In the genomic region with DNA sequence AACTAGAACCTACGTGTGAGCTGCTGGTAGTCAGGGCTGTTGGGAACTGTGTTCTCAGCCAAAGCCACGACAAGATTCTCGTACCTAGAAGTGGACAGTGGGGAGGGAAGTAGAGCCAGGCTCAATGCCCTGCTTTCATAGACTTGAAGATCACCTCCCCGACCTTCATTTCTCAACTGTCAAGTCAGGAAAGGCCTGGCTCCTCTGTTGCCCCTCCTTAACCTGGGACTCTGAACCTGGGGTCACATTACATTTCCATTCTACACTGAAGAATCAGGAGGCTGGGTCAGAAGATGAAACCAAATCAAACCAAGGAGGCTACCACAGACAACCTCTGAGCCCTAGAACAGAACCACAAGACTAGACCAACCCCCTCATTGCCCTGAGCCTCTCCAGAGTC, we compare ENCODE assay signal across 11 mouse cellular contexts. TPM values are rescaled to one million over a fixed set of nuclear protein-coding genes. Genes with fewer than 3 reads are reported as not detected.
DNase-seq lines count a peak whose midpoint lies in the region; ATAC-seq and TF ChIP-seq lines count a peak whose summit lies in the region.
"Had no signal": no experiment of that assay in that cellular context is flagged by ENCODE, and none has a peak within 500 bp of the region (broad histone marks: within the 10 kb centered on the region; RNA-seq: fewer than 3 reads in every experiment).

No protein-coding gene starts in this region.

- peaks cover 54% of the 10 kb centered on the region for H3K4me1 ChIP-seq in forebrain, embryonic 10.5 days
- no peaks in the 10 kb centered on the region for H3K4me1 ChIP-seq in forebrain, postnatal 0 days (ENCODE audit: insufficient read depth)
- H3K4me1 ChIP-seq in midbrain, embryonic 11.5 days (ENCODE audit: control insufficient read depth, insufficient read depth, low read length), result peaks cover 30% of the 10 kb centered on the region
- H3K4me1 ChIP-seq in midbrain, embryonic 16.5 days (ENCODE audit: control insufficient read depth, insufficient read depth, low read length), result peaks cover 15% of the 10 kb centered on the region
- H3K4me1 ChIP-seq in kidney, embryonic 16.5 days (ENCODE audit: insufficient read depth, low read length), result peaks cover 35% of the 10 kb centered on the region
- peaks cover 32% of the 10 kb centered on the region for H3K4me1 ChIP-seq in stomach, embryonic 14.5 days (ENCODE audit: control insufficient read depth, insufficient read depth, low read length)

- H3K27me3 ChIP-seq in forebrain, embryonic 10.5 days (ENCODE audit: poor library complexity, severe bottlenecking), result peaks cover 57% of the 10 kb centered on the region
- H3K27me3 ChIP-seq in forebrain, postnatal 0 days (ENCODE audit: insufficient read depth, low read length), result no peaks in the 10 kb centered on the region
- H3K27me3 ChIP-seq in midbrain, embryonic 11.5 days (ENCODE audit: control insufficient read depth, insufficient read depth, low read length), result no peaks in the 10 kb centered on the region
- 0 out of 2 replicates have a peak, but pooled peaks cover 3% of the 10 kb centered on the region for H3K27me3 ChIP-seq in midbrain, embryonic 16.5 days (ENCODE audit: control insufficient read depth, insufficient read depth, low read depth, low read length)
- H3K27me3 ChIP-seq in kidney, embryonic 16.5 days (ENCODE audit: insufficient read depth, low read length), result no peaks in the 10 kb centered on the region
- no peaks in the 10 kb centered on the region for H3K27me3 ChIP-seq in stomach, embryonic 14.5 days (ENCODE audit: control insufficient read depth, insufficient read depth, low read length)

- H3K36me3 ChIP-seq in forebrain, embryonic 10.5 days (replicated peaks), result peaks cover 30% of the 10 kb centered on the region
- peaks cover 7% of the 10 kb centered on the region; the same call in 1 of the 2 replicates for H3K36me3 ChIP-seq in forebrain, postnatal 0 days (ENCODE audit: insufficient read depth)
- no peaks in the 10 kb centered on the region for H3K36me3 ChIP-seq in midbrain, embryonic 11.5 days (ENCODE audit: control insufficient read depth, insufficient read depth, low read length)
- no peaks in the 10 kb centered on the region; the same call in 1 of the 2 replicates for H3K36me3 ChIP-seq in midbrain, embryonic 16.5 days (ENCODE audit: control insufficient read depth, insufficient read depth, low read length)
- peaks cover 10% of the 10 kb centered on the region for H3K36me3 ChIP-seq in kidney, embryonic 16.5 days (ENCODE audit: insufficient read depth, low read length)
- peaks cover 19% of the 10 kb centered on the region for H3K36me3 ChIP-seq in stomach, embryonic 14.5 days (ENCODE audit: control insufficient read depth, insufficient read depth, low read length)

- peak overlapping the region; percentile 61 for H3K4me3 ChIP-seq in forebrain, embryonic 10.5 days
- no peak overlapping the region for H3K4me3 ChIP-seq in forebrain, postnatal 0 days (ENCODE audit: low read depth, low read length)
- H3K4me3 ChIP-seq in midbrain, embryonic 11.5 days (ENCODE audit: low read depth, low read length), result peak overlapping the region; percentile 57; the same call in 1 of the 2 replicates
- no peak overlapping the region for H3K4me3 ChIP-seq in midbrain, embryonic 16.5 days (ENCODE audit: low read depth, low read length)
- H3K4me3 ChIP-seq in kidney, embryonic 16.5 days (ENCODE audit: low read length), result peak overlapping the region; percentile 75
- H3K4me3 ChIP-seq in stomach, embryonic 14.5 days (ENCODE audit: low read depth, low read length), result peak overlapping the region; percentile 49
- no peak overlapping the region for H3K4me3 ChIP-seq in left cerebral cortex, adult 2 months

- DNase-seq in forebrain, embryonic 10.5 days (ENCODE audit: extremely low spot score, low spot score), result no peak
- no peak for DNase-seq in forebrain, postnatal 0 days
- DNase-seq in midbrain, embryonic 11.5 days (ENCODE audit: low spot score, missing footprints), result no peak
- no peak for DNase-seq in right cerebral cortex, postnatal 36 days (ENCODE audit: low spot score in 2 of 2)
- DNase-seq in left cerebral cortex, adult 2 months (ENCODE audit: extremely low spot score in 1 of 2, low spot score in 2 of 2), result no peak
- DNase-seq: cerebellum, adult 8-10 months had no signal

- peak overlapping the region; percentile 88; the same call in 1 of the 2 replicates for H3K27ac ChIP-seq in forebrain, embryonic 10.5 days
- H3K27ac ChIP-seq in forebrain, postnatal 0 days (ENCODE audit: low read depth, low read length), result no peak overlapping the region
- H3K27ac ChIP-seq in midbrain, embryonic 11.5 days (ENCODE audit: low read depth, low read length), result no peak overlapping the region
- no peak overlapping the region for H3K27ac ChIP-seq in midbrain, embryonic 16.5 days (ENCODE audit: low read length)
- H3K27ac ChIP-seq in kidney, embryonic 16.5 days (ENCODE audit: low read length), result no peak overlapping the region
- no peak overlapping the region for H3K27ac ChIP-seq in stomach, embryonic 14.5 days (ENCODE audit: low read length)
- H3K27ac ChIP-seq in left cerebral cortex, adult 2 months, result no peak overlapping the region

- no peak for TF ChIP-seq CTCF in forebrain, postnatal 0 days (IDR thresholded peaks at IDR 0.05; ENCODE audit: low read depth)
- no peak for TF ChIP-seq CTCF in left cerebral cortex, adult 2 months (IDR thresholded peaks at IDR 0.05)

- no peak overlapping the region for H3K4me2 ChIP-seq in forebrain, postnatal 0 days (ENCODE audit: low read depth)
- peak overlapping the region; percentile 75 for H3K4me2 ChIP-seq in midbrain, embryonic 11.5 days
- H3K4me2 ChIP-seq in midbrain, embryonic 16.5 days (ENCODE audit: low read length), result no peak overlapping the region
- H3K4me2 ChIP-seq in kidney, embryonic 16.5 days (replicated peaks; ENCODE audit: low read depth, low read length), result peak overlapping the region; percentile 83
- H3K4me2 ChIP-seq in stomach, embryonic 14.5 days (replicated peaks; ENCODE audit: low read depth, low read length), result peak overlapping the region; percentile 67

- 88% methylated on average over 4 of the region's 4 CpGs for WGBS in forebrain, embryonic 10.5 days
- 80% methylated on average over 4 of the region's 4 CpGs for WGBS in forebrain, postnatal 0 days
- 81% methylated on average over 4 of the region's 4 CpGs for WGBS in midbrain, embryonic 11.5 days
- WGBS in midbrain, embryonic 16.5 days, result 79% methylated on average over 4 of the region's 4 CpGs
- 67% methylated on average over 4 of the region's 4 CpGs for WGBS in kidney, embryonic 16.5 days
- 52% methylated on average over 4 of the region's 4 CpGs for WGBS in stomach, embryonic 14.5 days

- no peaks in the 10 kb centered on the region for H3K9me3 ChIP-seq in forebrain, embryonic 10.5 days
- no peaks in the 10 kb centered on the region for H3K9me3 ChIP-seq in forebrain, postnatal 0 days (ENCODE audit: low read length)
- no peaks in the 10 kb centered on the region for H3K9me3 ChIP-seq in midbrain, embryonic 11.5 days (ENCODE audit: control insufficient read depth, low read length)
- H3K9me3 ChIP-seq in midbrain, embryonic 16.5 days (replicated peaks; ENCODE audit: control insufficient read depth, low read length, poor library complexity, severe bottlenecking), result no peaks in the 10 kb centered on the region
- H3K9me3 ChIP-seq in kidney, embryonic 16.5 days (ENCODE audit: low read length), result no peaks in the 10 kb centered on the region
- H3K9me3 ChIP-seq in stomach, embryonic 14.5 days (ENCODE audit: control insufficient read depth, low read depth, low read length), result no peaks in the 10 kb centered on the region

- no peak for ATAC-seq in forebrain, postnatal 0 days
- ATAC-seq in midbrain, embryonic 11.5 days (ENCODE audit: low FRiP score), result no peak
- ATAC-seq in midbrain, embryonic 16.5 days, result no peak
- ATAC-seq in kidney, embryonic 16.5 days (ENCODE audit: low FRiP score, low TSS enrichment), result no peak
- ATAC-seq in stomach, embryonic 14.5 days (ENCODE audit: insufficient number of reproducible peaks, insufficient read depth, low FRiP score, low read depth), result no peak

- no peak overlapping the region for H3K9ac ChIP-seq in forebrain, postnatal 0 days
- peak overlapping the region; percentile 7; the same call in 1 of the 2 replicates for H3K9ac ChIP-seq in midbrain, embryonic 11.5 days (ENCODE audit: low read length)
- no peak overlapping the region for H3K9ac ChIP-seq in midbrain, embryonic 16.5 days (ENCODE audit: low read depth, low read length)
- peak overlapping the region; percentile 79 for H3K9ac ChIP-seq in kidney, embryonic 16.5 days (replicated peaks; ENCODE audit: low read length)
- H3K9ac ChIP-seq in stomach, embryonic 14.5 days (replicated peaks; ENCODE audit: low read depth, low read length), result 0 out of 2 replicates have a peak overlapping the region, but pooled peaks have one; percentile 15

- intact Hi-C loops in left cerebral cortex, adult 2 months (cut with DNase I), result loop anchor here (10.0 kb wide), 1 partner anchor 453 kb away; a partner anchor contains a TSS

RNA-seq across cellular contexts. Expression of a gene that starts 1.5 kb away (rescaled TPM):
- polyA plus RNA-seq in forebrain, embryonic 10.5 days (2016; fragmentation: Nextera tagmentation; extraction: Ambion mirVana), result 54.6 and 56.7 TPM in 2 replicates
- total RNA-seq in forebrain, postnatal 0 days (2014; rRNA removed), result 2.9 and 4.5 TPM in 2 replicates
- 3.6 and 3.9 TPM in 2 replicates for polyA plus RNA-seq in forebrain, postnatal 0 days (2015; fragmentation: Nextera tagmentation; extraction: Ambion mirVana)
- polyA plus RNA-seq in midbrain, embryonic 11.5 days (2014; fragmentation: Nextera tagmentation; extraction: Ambion mirVana), result 32.4 and 40.2 TPM in 2 replicates
- polyA plus RNA-seq in midbrain, embryonic 16.5 days (2015; fragmentation: Nextera tagmentation; extraction: Ambion mirVana), result 4.4 and 7.3 TPM in 2 replicates
- 45.3 and 47.7 TPM in 2 replicates for polyA plus RNA-seq in kidney, embryonic 16.5 days (2015; fragmentation: Nextera tagmentation; extraction: Ambion mirVana)
- 43.5 and 46.8 TPM in 2 replicates for polyA plus RNA-seq in stomach, embryonic 14.5 days (2014; fragmentation: Nextera tagmentation; extraction: Ambion mirVana)
- 1 to 10 TPM in 1 of 2 experiments, under 1 TPM in 1; 0.41 to 1.7 TPM for total RNA-seq in left cerebral cortex, adult 2 months (2021)
- total RNA-seq: gastrocnemius, adult 8-10 months had no signal

RNA-seq across cellular contexts. Expression of a gene that starts 5.2 kb away (rescaled TPM):
- 42.2 and 43.9 TPM in 2 replicates for polyA plus RNA-seq in forebrain, embryonic 10.5 days (2016; fragmentation: Nextera tagmentation; extraction: Ambion mirVana)
- 57.3 and 86.2 TPM in 2 replicates for total RNA-seq in forebrain, postnatal 0 days (2014; rRNA removed)
- 92.2 and 103 TPM in 2 replicates for polyA plus RNA-seq in forebrain, postnatal 0 days (2015; fragmentation: Nextera tagmentation; extraction: Ambion mirVana)
- polyA plus RNA-seq in midbrain, embryonic 11.5 days (2014; fragmentation: Nextera tagmentation; extraction: Ambion mirVana), result 45.8 and 48.8 TPM in 2 replicates
- polyA plus RNA-seq in midbrain, embryonic 16.5 days (2015; fragmentation: Nextera tagmentation; extraction: Ambion mirVana), result 81.1 and 90.3 TPM in 2 replicates
- polyA plus RNA-seq in kidney, embryonic 16.5 days (2015; fragmentation: Nextera tagmentation; extraction: Ambion mirVana), result 73.5 and 89.4 TPM in 2 replicates
- polyA plus RNA-seq in stomach, embryonic 14.5 days (2014; fragmentation: Nextera tagmentation; extraction: Ambion mirVana), result 130 and 132 TPM in 2 replicates
- 10 to 100 TPM; 28.1 to 31.8 TPM for total RNA-seq in left cerebral cortex, adult 2 months (2021)

RNA-seq across cellular contexts. Expression of a gene that starts 8.8 kb away (rescaled TPM):
- polyA plus RNA-seq in forebrain, embryonic 10.5 days (2016; fragmentation: Nextera tagmentation; extraction: Ambion mirVana), result 0.60 and 1.1 TPM in 2 replicates
- 0.14 and 0.31 TPM in 2 replicates for total RNA-seq in forebrain, postnatal 0 days (2014; rRNA removed)
- 0.65 and 0.70 TPM in 2 replicates for polyA plus RNA-seq in forebrain, postnatal 0 days (2015; fragmentation: Nextera tagmentation; extraction: Ambion mirVana)
- 0.07 TPM in 1 of 2 replicates, not detected in the other for polyA plus RNA-seq in midbrain, embryonic 11.5 days (2014; fragmentation: Nextera tagmentation; extraction: Ambion mirVana)
- polyA plus RNA-seq in midbrain, embryonic 16.5 days (2015; fragmentation: Nextera tagmentation; extraction: Ambion mirVana), result 0.21 TPM in 1 of 2 replicates, not detected in the other
- polyA plus RNA-seq in kidney, embryonic 16.5 days (2015; fragmentation: Nextera tagmentation; extraction: Ambion mirVana), result 1.5 and 2.7 TPM in 2 replicates
- polyA plus RNA-seq in stomach, embryonic 14.5 days (2014; fragmentation: Nextera tagmentation; extraction: Ambion mirVana), result 2.8 and 5.8 TPM in 2 replicates
- total RNA-seq in left cerebral cortex, adult 2 months (2021), result not detected
- total RNA-seq: layer of hippocampus, postnatal 14 days had no signal

RNA-seq across cellular contexts. Expression of a gene that starts 14.4 kb away (rescaled TPM):
- polyA plus RNA-seq in forebrain, embryonic 10.5 days (2016; fragmentation: Nextera tagmentation; extraction: Ambion mirVana), result not detected in 2 replicates
- not detected in 2 replicates for total RNA-seq in forebrain, postnatal 0 days (2014; rRNA removed)
- polyA plus RNA-seq in forebrain, postnatal 0 days (2015; fragmentation: Nextera tagmentation; extraction: Ambion mirVana), result not detected in 2 replicates
- not detected in 2 replicates for polyA plus RNA-seq in midbrain, embryonic 11.5 days (2014; fragmentation: Nextera tagmentation; extraction: Ambion mirVana)
- polyA plus RNA-seq in midbrain, embryonic 16.5 days (2015; fragmentation: Nextera tagmentation; extraction: Ambion mirVana), result not detected in 2 replicates
- polyA plus RNA-seq in kidney, embryonic 16.5 days (2015; fragmentation: Nextera tagmentation; extraction: Ambion mirVana), result not detected in 2 replicates
- not detected in 2 replicates for polyA plus RNA-seq in stomach, embryonic 14.5 days (2014; fragmentation: Nextera tagmentation; extraction: Ambion mirVana)
- not detected for total RNA-seq in left cerebral cortex, adult 2 months (2021)
- total RNA-seq: gastrocnemius, adult 8-10 months; layer of hippocampus, postnatal 14 days had no signal

RNA-seq across cellular contexts. Expression of a gene that starts 25.6 kb away (rescaled TPM):
- 40.0 and 42.6 TPM in 2 replicates for polyA plus RNA-seq in forebrain, embryonic 10.5 days (2016; fragmentation: Nextera tagmentation; extraction: Ambion mirVana)
- 4.1 and 11.7 TPM in 2 replicates for total RNA-seq in forebrain, postnatal 0 days (2014; rRNA removed)
- polyA plus RNA-seq in forebrain, postnatal 0 days (2015; fragmentation: Nextera tagmentation; extraction: Ambion mirVana), result 5.1 and 8.1 TPM in 2 replicates
- polyA plus RNA-seq in midbrain, embryonic 11.5 days (2014; fragmentation: Nextera tagmentation; extraction: Ambion mirVana), result 44.0 and 51.8 TPM in 2 replicates
- polyA plus RNA-seq in midbrain, embryonic 16.5 days (2015; fragmentation: Nextera tagmentation; extraction: Ambion mirVana), result 7.3 and 8.3 TPM in 2 replicates
- polyA plus RNA-seq in kidney, embryonic 16.5 days (2015; fragmentation: Nextera tagmentation; extraction: Ambion mirVana), result 233 and 312 TPM in 2 replicates
- polyA plus RNA-seq in stomach, embryonic 14.5 days (2014; fragmentation: Nextera tagmentation; extraction: Ambion mirVana), result 790 and 843 TPM in 2 replicates
- total RNA-seq in left cerebral cortex, adult 2 months (2021), result 1 to 10 TPM; 7.0 to 8.8 TPM

Comparison
In these comparisons a context has a peak if more than half of its experiments do, and no peak if none do; other contexts are left out.
1. H3K4me3 ChIP-seq: peak in forebrain, embryonic 10.5 days (single experiment), midbrain, embryonic 11.5 days (single experiment), kidney, embryonic 16.5 days (single experiment) and stomach, embryonic 14.5 days (single experiment); none in forebrain, postnatal 0 days (single experiment), midbrain, embryonic 16.5 days (single experiment) and left cerebral cortex, adult 2 months (single experiment).
2. H3K4me2 ChIP-seq: peak in midbrain, embryonic 11.5 days (single experiment), kidney, embryonic 16.5 days (single experiment) and stomach, embryonic 14.5 days (single experiment); none in forebrain, postnatal 0 days (single experiment) and midbrain, embryonic 16.5 days (single experiment).
3. H3K9ac ChIP-seq: peak in midbrain, embryonic 11.5 days (single experiment), kidney, embryonic 16.5 days (single experiment) and stomach, embryonic 14.5 days (single experiment); none in forebrain, postnatal 0 days (single experiment) and midbrain, embryonic 16.5 days (single experiment).